Mouse (Mus musculus): Measurements from ENCODE around the gene Rnf220. TPM values are rescaled to one million over a fixed set of nuclear protein-coding genes. Genes with fewer than 3 reads are reported as not detected.

Gene Rnf220
- total RNA-seq, 1 experiment from 2014 or later: 102 TPM

GRCm38 (mm10) chr4:117438064-117438463 lies 58.8 kb downstream of the Rnf220 start:
- no peak for DNase-seq

- no peak for DNase-seq
These were observed 59.7 kb downstream of the Rnf220 start for GRCm38 (mm10) chr4:117436995-117437660.

- DNase-seq: no peak
These were observed 62.5 kb downstream of the Rnf220 start for GRCm38 (mm10) chr4:117434336-117434735.

- DNase-seq: no peak
These were observed 67.2 kb downstream of the Rnf220 start for GRCm38 (mm10) chr4:117429604-117430003.

- no peak for DNase-seq
These were observed 69.3 kb downstream of the Rnf220 start for GRCm38 (mm10) chr4:117427540-117427939.

GRCm38 (mm10) chr4:117421077-117421476 lies 75.8 kb downstream of the Rnf220 start:
- DNase-seq: no peak

- DNase-seq: no peak
These were observed 80.0 kb downstream of the Rnf220 start for GRCm38 (mm10) chr4:117416827-117417226.

- DNase-seq: no peak
These were observed 86.8 kb downstream of the Rnf220 start for GRCm38 (mm10) chr4:117410049-117410410.

GRCm38 (mm10) chr4:117409144-117410048 lies 87.5 kb downstream of the Rnf220 start:
- DNase-seq: no peak

GRCm38 (mm10) chr4:117407945-117408344 lies 88.9 kb downstream of the Rnf220 start:
- no peak for DNase-seq

- DNase-seq: no peak
These were observed 90.9 kb downstream of the Rnf220 start for GRCm38 (mm10) chr4:117405999-117406398.

GRCm38 (mm10) chr4:117405211-117405610 lies 91.6 kb downstream of the Rnf220 start:
- no peak for DNase-seq

- DNase-seq: no peak
These were observed 93.4 kb downstream of the Rnf220 start for GRCm38 (mm10) chr4:117403411-117403810.

- no peak for DNase-seq
These were observed 99.7 kb downstream of the Rnf220 start for GRCm38 (mm10) chr4:117397128-117397527.

GRCm38 (mm10) chr4:117393027-117393426 lies 103.8 kb downstream of the Rnf220 start:
- no peak for DNase-seq

- DNase-seq: no peak
These were observed 104.5 kb downstream of the Rnf220 start for GRCm38 (mm10) chr4:117392391-117392790.

- no peak for DNase-seq
These were observed 104.9 kb downstream of the Rnf220 start for GRCm38 (mm10) chr4:117391966-117392365.

- DNase-seq: no peak
These were observed 105.7 kb downstream of the Rnf220 start for GRCm38 (mm10) chr4:117390850-117391795.

GRCm38 (mm10) chr4:117389264-117390054 lies 107.4 kb downstream of the Rnf220 start:
- peak; percentile 18 for DNase-seq

- no peak for DNase-seq
These were observed 111.6 kb downstream of the Rnf220 start for GRCm38 (mm10) chr4:117385247-117385646.

- DNase-seq: no peak
These were observed 115.0 kb downstream of the Rnf220 start for GRCm38 (mm10) chr4:117381846-117382245.

GRCm38 (mm10) chr4:117380558-117380935 lies 116.3 kb downstream of the Rnf220 start:
- no peak for DNase-seq

All from adrenal gland, postnatal 25 days (tissue).